Mouse (Mus musculus): Measurements from ENCODE around the gene Vps13d.

Gene Vps13d

DNA sequence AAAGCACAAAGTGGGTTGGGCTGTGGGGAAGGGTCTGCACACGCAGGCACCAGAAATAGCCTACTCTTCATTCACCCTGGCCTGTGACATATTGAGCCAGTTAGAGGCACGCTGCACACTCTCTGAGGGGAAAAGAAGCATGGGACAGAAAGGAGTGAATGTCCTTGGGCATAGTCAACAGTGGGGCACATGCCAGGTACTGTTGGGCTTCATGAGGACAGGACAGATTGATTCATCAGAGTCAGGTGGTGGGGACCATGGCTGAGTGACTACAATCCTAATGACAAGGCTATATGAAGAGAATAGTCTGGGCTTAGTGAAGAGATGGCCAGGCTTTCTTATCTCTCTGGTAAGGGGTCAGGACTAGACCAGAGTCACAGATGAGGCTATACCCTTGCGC lies 252.4 kb downstream of the Vps13d start:
- in situ Hi-C loops (cut with MboI; ENCODE audit: low pct_unique_long_range_greater_than_20kb in 1 of 2, low sequenced_read_pairs in 2 of 2, unreplicated experiment in 1 of 2), result no loop called here

DNA sequence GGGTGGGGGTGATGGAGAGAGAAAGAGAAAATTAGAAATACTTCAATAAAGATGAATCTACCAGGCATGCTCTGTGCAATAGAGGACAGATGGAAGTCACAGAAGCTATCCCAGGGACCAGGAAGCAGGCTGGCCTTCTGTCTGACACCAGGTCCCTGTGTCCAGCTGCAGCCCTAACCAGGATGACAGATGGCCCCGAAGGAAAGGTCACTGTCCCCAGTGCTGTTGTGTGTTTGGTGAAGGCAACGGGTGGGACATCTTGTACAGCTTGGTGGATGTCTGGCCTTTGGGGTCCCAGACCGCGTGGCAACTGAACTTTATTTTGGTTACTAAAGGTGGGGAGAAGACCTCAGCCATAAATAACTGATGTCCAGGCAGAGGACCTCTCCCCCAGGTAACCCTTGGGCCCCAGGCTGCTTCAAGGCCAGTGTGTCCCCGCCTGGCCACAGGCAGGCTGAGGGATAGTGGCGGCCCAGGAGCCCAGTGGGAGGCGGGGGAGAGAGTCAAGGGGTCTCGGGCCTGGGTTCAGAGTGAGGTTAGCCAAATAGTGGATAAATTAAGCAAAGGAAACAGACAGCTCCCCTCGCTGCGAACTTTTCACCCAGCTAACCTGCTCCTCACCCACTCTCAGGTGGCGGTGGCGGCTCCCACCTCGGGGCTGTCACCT lies 253.9 kb downstream of the Vps13d start:
- in situ Hi-C loops (cut with MboI; ENCODE audit: low pct_unique_long_range_greater_than_20kb in 1 of 2, low sequenced_read_pairs in 2 of 2, unreplicated experiment in 1 of 2), result no loop called here

DNA sequence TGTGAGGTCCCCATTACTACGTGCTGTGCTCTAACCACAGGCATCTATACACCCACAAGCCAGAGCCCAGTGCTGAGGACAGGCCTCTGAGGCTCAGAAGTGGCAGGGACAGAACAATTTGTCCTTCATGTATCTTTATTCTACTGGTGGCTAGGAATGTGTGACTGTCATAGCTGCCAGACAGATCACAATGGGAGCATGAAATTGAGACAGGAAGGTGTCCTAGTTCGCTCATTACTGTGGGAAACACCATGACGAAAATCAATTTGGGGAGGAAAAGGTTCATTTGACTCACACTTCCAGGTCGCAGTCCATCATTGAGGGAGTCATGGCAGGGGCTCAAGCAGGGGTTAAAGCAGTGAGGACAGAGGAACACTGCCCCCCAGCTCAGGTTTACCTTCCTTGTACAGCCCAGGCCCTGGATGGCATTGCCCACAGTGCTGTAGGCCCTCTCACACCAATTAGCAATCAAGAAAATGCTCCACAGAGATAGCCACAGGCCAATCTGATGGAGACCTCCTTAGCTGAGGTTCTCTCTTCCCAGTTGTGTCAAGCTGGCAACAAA lies 254.9 kb downstream of the Vps13d start:
- in situ Hi-C loops (cut with MboI; ENCODE audit: low pct_unique_long_range_greater_than_20kb in 1 of 2, low sequenced_read_pairs in 2 of 2, unreplicated experiment in 1 of 2), result no loop called here

DNA sequence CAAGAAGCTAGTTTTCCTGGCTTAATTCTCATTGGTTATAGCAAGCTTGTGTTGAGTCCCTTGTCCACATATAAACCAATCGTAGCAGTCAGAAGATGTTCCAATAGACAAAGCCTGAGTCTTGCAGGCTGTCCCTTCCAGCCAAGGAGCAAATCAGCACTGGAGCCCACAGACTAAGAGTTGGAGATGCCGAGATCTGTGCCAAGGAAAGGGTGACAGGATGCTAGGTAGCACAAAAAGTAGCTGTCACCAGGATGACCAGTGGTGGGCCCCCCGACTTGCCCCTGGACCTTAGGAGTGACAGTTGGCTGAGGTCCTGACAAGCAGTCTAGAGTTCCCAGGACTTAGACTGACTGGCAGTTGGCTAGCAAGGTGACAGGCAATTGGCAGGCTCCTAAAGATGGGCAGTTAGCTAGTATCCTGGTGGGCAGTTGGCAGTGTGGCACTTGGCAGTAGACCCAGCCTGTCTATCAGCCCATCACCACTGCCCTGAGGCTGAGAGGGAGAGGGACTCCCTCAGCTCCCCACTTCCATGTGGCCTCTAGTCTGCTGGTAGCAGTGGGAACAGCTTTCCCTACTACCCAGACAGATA lies 258.1 kb downstream of the Vps13d start:
- in situ Hi-C loops (cut with MboI; ENCODE audit: low pct_unique_long_range_greater_than_20kb in 1 of 2, low sequenced_read_pairs in 2 of 2, unreplicated experiment in 1 of 2), result no loop called here

DNA sequence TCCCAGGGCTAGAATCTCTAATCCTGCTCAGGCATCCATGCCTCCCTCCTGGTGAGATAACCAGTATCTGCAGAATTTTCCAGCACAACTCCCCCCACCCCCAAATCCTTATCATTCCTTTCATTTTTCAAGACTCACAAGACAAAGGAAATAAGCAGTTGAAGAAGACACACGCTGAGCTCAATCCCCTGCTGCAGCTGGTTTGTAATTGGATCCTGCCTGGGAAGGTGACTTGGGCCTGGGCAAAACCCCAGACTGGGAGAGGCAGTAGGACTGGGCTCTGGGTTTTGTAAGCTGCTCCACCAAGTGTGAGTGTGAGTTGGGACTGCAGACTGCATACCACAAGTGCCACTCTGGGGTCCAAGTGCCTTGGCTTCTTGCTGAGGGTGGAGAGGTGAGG lies 260.3 kb downstream of the Vps13d start:
- in situ Hi-C loops (cut with MboI; ENCODE audit: low pct_unique_long_range_greater_than_20kb in 1 of 2, low sequenced_read_pairs in 2 of 2, unreplicated experiment in 1 of 2), result no loop called here

DNA sequence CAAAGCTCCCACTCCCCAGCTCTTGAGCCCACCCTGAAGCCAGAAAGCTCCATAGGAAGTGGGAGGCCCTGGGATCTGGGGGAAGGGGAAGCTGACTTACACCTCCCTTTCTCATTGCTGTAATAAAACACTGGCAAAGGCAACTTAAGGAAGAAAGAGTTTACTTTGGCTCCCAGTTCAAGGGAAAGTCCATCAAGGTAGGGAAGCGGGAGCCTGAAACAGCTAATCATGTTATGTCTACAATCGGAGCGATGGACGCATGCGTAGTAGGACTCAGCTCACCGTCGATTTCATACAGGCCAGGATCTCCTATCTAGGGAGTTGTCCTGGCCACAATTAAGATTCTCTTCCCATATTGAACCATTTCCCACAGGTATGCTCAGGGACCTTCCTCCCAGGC lies 263.6 kb downstream of the Vps13d start:
- in situ Hi-C loops (cut with MboI; ENCODE audit: low pct_unique_long_range_greater_than_20kb in 1 of 2, low sequenced_read_pairs in 2 of 2, unreplicated experiment in 1 of 2), result no loop called here

DNA sequence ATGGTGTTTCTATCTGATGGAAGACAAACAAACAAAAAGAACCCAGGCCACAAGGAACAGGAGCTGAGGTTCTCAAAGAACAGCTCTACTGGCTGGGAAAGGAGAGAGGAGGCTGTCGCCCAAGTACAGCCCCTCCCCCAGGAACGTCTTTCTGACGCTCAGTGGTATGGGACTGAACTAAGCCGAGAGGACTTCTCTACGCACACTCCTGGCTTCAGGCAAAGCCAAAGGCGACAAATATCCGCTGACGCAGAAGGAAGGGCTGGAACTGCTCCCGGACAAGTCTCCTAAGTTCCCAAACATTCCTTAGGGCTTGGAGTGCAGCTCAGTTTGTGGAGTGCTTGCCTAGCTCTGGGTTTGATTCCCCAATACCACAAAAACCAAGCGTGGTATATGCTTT lies 264.4 kb downstream of the Vps13d start:
- in situ Hi-C loops (cut with MboI; ENCODE audit: low pct_unique_long_range_greater_than_20kb in 1 of 2, low sequenced_read_pairs in 2 of 2, unreplicated experiment in 1 of 2), result no loop called here

DNA sequence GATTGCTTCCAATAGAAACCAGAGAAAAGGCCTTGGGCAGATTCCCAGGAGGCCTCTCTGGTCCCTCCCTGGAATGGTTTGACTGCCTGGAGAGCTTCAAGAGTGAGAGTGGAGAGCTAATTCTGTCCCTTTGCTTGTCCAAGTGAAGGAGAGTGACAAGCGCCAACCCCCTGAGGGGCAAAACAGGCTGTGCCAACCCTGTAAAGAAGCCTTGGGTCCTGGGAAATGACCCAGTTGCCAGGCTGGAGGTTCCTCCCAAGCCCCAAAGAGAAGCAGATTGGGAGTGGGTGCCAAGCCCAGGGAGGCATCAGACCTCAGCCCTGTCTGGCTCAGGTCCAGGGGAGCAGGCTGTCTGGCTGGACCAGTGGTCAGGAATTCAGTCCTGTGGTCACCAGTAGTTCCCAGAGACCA lies 265.0 kb downstream of the Vps13d start:
- in situ Hi-C loops (cut with MboI; ENCODE audit: low pct_unique_long_range_greater_than_20kb in 1 of 2, low sequenced_read_pairs in 2 of 2, unreplicated experiment in 1 of 2), result no loop called here

DNA sequence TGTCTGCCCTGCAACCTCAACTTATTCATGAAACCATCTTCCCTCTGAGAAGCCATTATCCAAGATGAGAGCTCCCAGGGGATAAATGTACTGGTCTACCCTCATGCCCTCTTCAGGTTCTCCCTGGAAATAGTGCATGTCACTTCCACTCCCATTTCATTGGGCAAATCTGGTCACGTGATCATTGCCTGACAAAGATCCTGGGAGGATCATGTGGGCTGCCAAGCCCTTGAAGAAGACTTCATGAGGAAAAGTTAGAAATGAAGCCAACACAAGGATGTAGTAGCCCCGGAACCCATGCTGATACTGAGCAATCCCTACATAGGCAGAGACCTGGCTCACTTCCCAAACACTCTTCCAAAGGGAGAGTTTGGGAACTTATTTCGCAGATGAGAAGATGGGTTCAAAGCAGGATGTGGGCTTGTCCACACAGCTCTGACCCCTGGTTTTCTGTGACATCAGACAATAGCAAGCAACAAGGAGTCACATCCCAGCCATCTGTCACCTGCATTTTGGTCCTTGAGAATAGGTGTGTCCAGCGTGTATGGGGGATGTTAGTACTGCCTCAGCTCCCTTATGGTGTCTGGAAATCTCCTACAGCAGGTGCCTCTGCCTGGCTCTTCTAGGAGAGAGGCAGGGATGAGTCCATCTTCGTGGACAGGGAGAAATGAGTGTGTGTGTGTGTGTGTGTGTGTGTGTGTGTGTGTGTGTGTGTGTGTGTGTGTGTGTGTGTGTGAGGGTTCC lies 265.9 kb downstream of the Vps13d start:
- in situ Hi-C loops (cut with MboI; ENCODE audit: low pct_unique_long_range_greater_than_20kb in 1 of 2, low sequenced_read_pairs in 2 of 2, unreplicated experiment in 1 of 2), result no loop called here

Data from mouse embryonic stem cell (cell line).